Mouse (Mus musculus) liver, embryonic 13.5 days (tissue): Measurements from ENCODE around the gene Eif3i. TPM values are rescaled to one million over a fixed set of nuclear protein-coding genes. Genes with fewer than 3 reads are reported as not detected.

Source experiments
- ATAC-seq: fragments of 200-750 bp; cut with Nextera tagmentation; 2 replicates; pipeline ENCODE4 v1.8.0; 2017; ENCODE audit warnings: low read depth, mild to moderate bottlenecking, moderate number of reproducible peaks, moderate library complexity
- DNase-seq: peaks from one replicate; pipeline ENCODE4 v3.0.0; 2022
- H3K27ac ChIP-seq: fragments of 300-500 bp; sonication (generic); 2 replicates; pipeline ENCODE4 v1.5.1; 2015; ENCODE audit warnings: moderate library complexity, mild to moderate bottlenecking, inconsistent platforms
- H3K27me3 ChIP-seq: fragments of 300-500 bp; sonication (generic); 2 replicates; pipeline ENCODE4 v1.6.1; 2015; ENCODE audit warnings: mild to moderate bottlenecking, inconsistent platforms
- H3K36me3 ChIP-seq: fragments of 300-500 bp; sonication (generic); 2 replicates; pipeline ENCODE4 v1.6.1; 2015; ENCODE audit warnings: mild to moderate bottlenecking, inconsistent platforms
- H3K4me1 ChIP-seq: fragments of 300-500 bp; sonication (generic); replicated peaks from 2 replicates; pipeline ENCODE4 v1.6.1; 2015; ENCODE audit warnings: inconsistent platforms
- H3K4me2 ChIP-seq: fragments of 300-500 bp; sonication (generic); 2 replicates; pipeline ENCODE4 v1.6.1; 2015; ENCODE audit warnings: inconsistent platforms, mild to moderate bottlenecking, moderate library complexity
- H3K4me3 ChIP-seq: fragments of 300-500 bp; sonication (generic); replicated peaks from 2 replicates; pipeline ENCODE4 v1.5.1; 2015; ENCODE audit warnings: mild to moderate bottlenecking, inconsistent platforms
- H3K9ac ChIP-seq: fragments of 300-500 bp; sonication (generic); 2 replicates; pipeline ENCODE4 v1.6.1; 2015; ENCODE audit warnings: mild to moderate bottlenecking, inconsistent platforms
- H3K9me3 ChIP-seq: fragments of 300-500 bp; sonication (generic); replicated peaks from 2 replicates; pipeline ENCODE4 v1.6.1; 2016; ENCODE audit warnings: inconsistent platforms
- WGBS: fragments of 180-500 bp; shearing (Covaris S2); methylation state at CpG from one replicate; pipeline ENCODE4 v1.1.7; 2015; ENCODE audit not compliant: insufficient replicate concordance; 5-methylcytosine and 5-hydroxymethylcytosine counted together
- polyA plus RNA-seq: library from polyadenylated mRNA; unstranded; fragments of >200 nt; fragmentation: Nextera tagmentation; extraction: Ambion mirVana; gene quantifications from 2 replicates; pipeline ENCODE4 v1.2.1, GENCODE M21; 2015

Gene Eif3i
- polyA plus RNA-seq, 1 experiment from 2014 or later: 222 TPM

DNA sequence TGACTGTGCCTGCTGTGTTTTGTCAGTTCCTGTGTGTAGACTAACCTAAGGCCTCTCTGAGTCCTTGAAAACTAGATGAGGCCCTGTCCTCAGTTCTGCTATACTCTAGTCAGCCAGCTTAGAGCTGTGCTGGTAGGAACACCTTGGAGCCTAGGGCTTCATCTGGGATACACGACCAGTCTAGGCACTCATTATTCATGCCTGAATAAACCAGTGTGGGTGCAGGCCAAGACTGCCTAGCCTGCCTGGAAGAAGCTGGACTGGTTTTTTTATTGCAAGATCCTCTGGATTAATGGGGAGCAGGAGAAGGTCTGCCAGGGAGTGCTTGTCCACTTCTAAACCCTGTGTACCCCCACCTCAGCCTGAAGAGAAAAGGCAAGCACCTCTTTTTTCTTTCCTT is 13.5 kb downstream of the Eif3i start:
- Histone ChIP-seq H3K4me2 (no peak overlapping the region), H3K4me3 (no peak overlapping the region), H3K27me3 (no peaks in the 10 kb centered on the region), H3K9ac (no peak overlapping the region), H3K4me1 (peaks cover 56% of the 10 kb centered on the region), H3K27ac (peak overlapping the region; percentile 86), H3K36me3 (peaks cover 17% of the 10 kb centered on the region), H3K9me3 (no peaks in the 10 kb centered on the region)
- DNase-seq (no peak), ATAC-seq (no peak)
- WGBS: 63% methylated on average over 1 of the region's 1 CpGs

DNA sequence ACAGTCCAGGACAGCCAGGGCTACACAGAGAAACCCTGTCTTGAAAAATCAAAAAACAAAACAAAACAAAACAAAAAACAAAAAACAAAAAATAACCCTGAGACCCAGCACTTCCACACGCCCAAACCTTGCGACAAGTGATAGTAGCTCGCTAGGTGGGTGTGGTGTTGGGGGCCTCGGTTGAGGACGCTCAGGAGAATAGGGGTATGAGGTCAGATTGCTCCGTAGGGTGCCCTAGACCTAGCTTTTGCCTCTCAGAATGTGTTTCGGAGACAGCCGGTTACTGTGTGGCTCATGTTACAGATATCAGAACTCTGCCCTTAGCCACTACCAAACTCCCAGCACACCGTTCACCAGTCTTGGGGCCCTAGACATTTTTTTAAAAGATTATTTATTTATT is 14.7 kb downstream of the Eif3i start:
- Histone ChIP-seq H3K4me1 (peaks cover 54% of the 10 kb centered on the region), H3K27ac (peak overlapping the region; percentile 87), H3K4me3 (peak overlapping the region; percentile 64), H3K9me3 (no peaks in the 10 kb centered on the region), H3K27me3 (no peaks in the 10 kb centered on the region), H3K36me3 (peaks cover 5% of the 10 kb centered on the region), H3K9ac (peak overlapping the region; percentile 68), H3K4me2 (peak overlapping the region; percentile 84)
- peak; percentile 71 for ATAC-seq
- WGBS: 27% methylated on average over 9 of the region's 9 CpGs
- DNase-seq: no peak

GRCm38 (mm10) chr4:129584884-129585608 is 15.4 kb downstream of the Eif3i start:
- no peaks in the 10 kb centered on the region for H3K9me3 ChIP-seq
- WGBS: 2% methylated on average over 36 of the region's 36 CpGs
- peaks cover 52% of the 10 kb centered on the region for H3K4me1 ChIP-seq
- ATAC-seq (peak; percentile 68), DNase-seq (peak; percentile 70)
- peak overlapping the region; percentile 64 for H3K4me3 ChIP-seq
- peak overlapping the region; percentile 84 for H3K4me2 ChIP-seq
- peak overlapping the region; percentile 68 for H3K9ac ChIP-seq
- no peaks in the 10 kb centered on the region for H3K27me3 ChIP-seq
- H3K27ac ChIP-seq: peak overlapping the region; percentile 87
- H3K36me3 ChIP-seq: no peaks in the 10 kb centered on the region; the same call in 1 of the 2 replicates

DNA sequence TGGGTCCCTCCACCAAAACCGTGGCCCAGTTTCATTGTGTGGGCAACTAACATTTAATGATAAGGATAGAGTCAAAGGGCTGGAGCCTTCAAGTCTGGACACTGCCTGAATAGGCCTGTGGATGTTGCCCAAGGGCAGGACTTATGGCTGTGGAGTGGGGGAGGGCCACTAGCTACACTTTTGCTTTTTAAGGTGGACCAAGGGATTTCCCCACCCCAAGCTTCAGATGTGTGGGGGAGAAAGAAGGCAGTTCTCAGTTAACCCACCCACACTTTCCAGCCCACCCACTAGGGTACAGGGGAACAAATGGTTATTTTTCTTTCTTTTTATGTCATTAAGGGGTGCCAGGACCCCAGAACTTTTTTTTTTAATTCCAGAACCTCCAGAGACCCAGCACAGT is 16.1 kb downstream of the Eif3i start:
- ATAC-seq (no peak), DNase-seq (no peak)
- H3K36me3 ChIP-seq: no peaks in the 10 kb centered on the region
- H3K27ac ChIP-seq: peak overlapping the region; percentile 87; the same call in 1 of the 2 replicates
- 50% methylated on average over 1 of the region's 1 CpGs for WGBS
- H3K4me1 ChIP-seq: peaks cover 45% of the 10 kb centered on the region
- H3K9me3 ChIP-seq: no peaks in the 10 kb centered on the region
- peak overlapping the region; percentile 68 for H3K9ac ChIP-seq
- H3K4me3 ChIP-seq: peak overlapping the region; percentile 64
- H3K4me2 ChIP-seq: peak overlapping the region; percentile 84
- H3K27me3 ChIP-seq: no peaks in the 10 kb centered on the region

DNA sequence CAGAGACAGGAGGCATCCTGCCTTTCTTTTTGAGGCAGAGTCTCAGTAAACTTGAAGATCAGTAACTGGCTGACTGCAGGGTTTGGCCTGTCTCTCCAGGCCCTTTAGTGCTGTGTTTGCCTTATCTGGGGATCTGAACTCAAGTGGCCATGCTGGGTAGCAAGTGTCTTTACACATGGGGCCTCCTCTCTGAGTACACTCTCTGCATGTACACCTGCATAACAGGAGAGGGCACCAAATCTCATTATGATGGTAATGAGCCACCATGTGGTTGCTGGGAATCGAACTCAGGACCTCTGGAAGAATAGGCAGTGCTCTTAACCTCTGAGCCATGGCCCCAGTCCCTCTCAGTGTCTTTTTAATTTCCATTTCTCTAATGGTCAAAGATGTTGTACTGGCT is 18.2 kb downstream of the Eif3i start:
- H3K4me2 ChIP-seq: no peak overlapping the region
- peaks cover 27% of the 10 kb centered on the region for H3K4me1 ChIP-seq
- no peaks in the 10 kb centered on the region for H3K9me3 ChIP-seq
- H3K9ac ChIP-seq: no peak overlapping the region
- DNase-seq (no peak), ATAC-seq (no peak)
- no peak overlapping the region for H3K27ac ChIP-seq
- H3K36me3 ChIP-seq: no peaks in the 10 kb centered on the region
- H3K27me3 ChIP-seq: 0 out of 2 replicates have a peak, but pooled peaks cover 10% of the 10 kb centered on the region
- H3K4me3 ChIP-seq: no peak overlapping the region
- 72% methylated on average over 1 of the region's 1 CpGs for WGBS

- Histone ChIP-seq H3K4me1 (peaks cover 19% of the 10 kb centered on the region), H3K4me2 (no peak overlapping the region), H3K9ac (no peak overlapping the region), H3K27me3 (peaks cover 21% of the 10 kb centered on the region; the same call in 1 of the 2 replicates), H3K9me3 (no peaks in the 10 kb centered on the region), H3K4me3 (no peak overlapping the region), H3K36me3 (no peaks in the 10 kb centered on the region), H3K27ac (no peak overlapping the region)
- 54% methylated on average over 6 of the region's 7 CpGs for WGBS
- DNase-seq: no peak
- ATAC-seq: no peak
Measured at GRCm38 (mm10) chr4:129580347-129580746, 20.1 kb downstream of the Eif3i start.

DNA sequence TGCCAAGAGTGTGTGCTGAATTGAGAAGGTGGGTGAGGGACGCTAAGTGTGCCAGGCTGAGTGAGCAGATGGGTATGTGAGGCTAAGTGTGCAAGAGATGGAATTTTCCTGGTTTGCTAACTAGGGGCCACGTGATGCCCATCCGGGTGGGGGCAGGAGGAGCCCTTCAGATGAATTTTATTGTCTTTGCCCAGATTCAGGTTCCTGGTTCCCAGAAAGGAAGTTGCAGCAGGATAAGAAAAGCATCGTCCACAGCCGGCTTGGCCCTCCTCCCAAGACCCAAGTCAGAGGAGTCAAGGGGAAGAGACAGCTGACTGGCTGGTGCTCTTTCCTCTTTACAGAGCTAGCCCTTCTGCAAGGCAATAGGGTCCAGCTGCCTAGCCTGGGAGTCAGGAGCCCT is 22.0 kb downstream of the Eif3i start, which contains the start of gene Fam167b:
Fam167b (minus strand) TSS at position 84 of the 400 bp plus-strand sequence.
- no peaks in the 10 kb centered on the region for H3K36me3 ChIP-seq
- H3K27ac ChIP-seq: no peak within 1 kb of the TSS
- H3K9ac ChIP-seq: no peak within 1 kb of the TSS
- ATAC-seq (no peak), DNase-seq (no peak)
- no peaks in the 10 kb centered on the region for H3K9me3 ChIP-seq
- 62% methylated on average over 5 of the region's 5 CpGs for WGBS
- H3K4me1 ChIP-seq: peaks cover 9% of the 10 kb centered on the region
- peaks cover 23% of the 10 kb centered on the region; the same call in 1 of the 2 replicates for H3K27me3 ChIP-seq
- peak within 1 kb of the TSS; percentile 16 for H3K4me3 ChIP-seq
- peak within 1 kb of the TSS; percentile 26; the same call in 1 of the 2 replicates for H3K4me2 ChIP-seq

DNA sequence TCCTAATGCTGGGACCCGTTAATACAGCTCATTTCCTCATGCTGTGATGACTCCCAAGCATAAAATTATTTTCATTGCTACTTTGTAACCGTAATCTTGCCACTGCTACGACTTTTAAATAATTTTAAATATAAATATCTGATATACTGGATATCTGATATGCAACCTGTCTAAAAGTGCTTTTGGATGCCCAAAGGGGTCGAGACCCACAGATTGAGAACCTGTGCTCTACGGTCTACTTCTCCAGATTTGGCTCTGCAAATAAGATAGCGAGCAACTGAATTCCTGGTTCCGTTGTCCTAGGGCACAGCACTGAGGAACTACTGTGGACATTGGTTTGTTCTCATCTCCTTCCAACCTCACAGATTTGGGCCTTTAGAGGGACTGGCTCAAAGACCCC is 22.8 kb downstream of the Eif3i start:
- Histone ChIP-seq H3K36me3 (no peaks in the 10 kb centered on the region), H3K4me3 (peak overlapping the region; percentile 16), H3K4me1 (peaks cover 9% of the 10 kb centered on the region), H3K4me2 (no peak overlapping the region), H3K9me3 (no peaks in the 10 kb centered on the region), H3K9ac (no peak overlapping the region), H3K27me3 (peaks cover 30% of the 10 kb centered on the region; the same call in 1 of the 2 replicates), H3K27ac (no peak overlapping the region)
- WGBS: 67% methylated on average over 7 of the region's 7 CpGs
- DNase-seq (no peak), ATAC-seq (no peak)

DNA sequence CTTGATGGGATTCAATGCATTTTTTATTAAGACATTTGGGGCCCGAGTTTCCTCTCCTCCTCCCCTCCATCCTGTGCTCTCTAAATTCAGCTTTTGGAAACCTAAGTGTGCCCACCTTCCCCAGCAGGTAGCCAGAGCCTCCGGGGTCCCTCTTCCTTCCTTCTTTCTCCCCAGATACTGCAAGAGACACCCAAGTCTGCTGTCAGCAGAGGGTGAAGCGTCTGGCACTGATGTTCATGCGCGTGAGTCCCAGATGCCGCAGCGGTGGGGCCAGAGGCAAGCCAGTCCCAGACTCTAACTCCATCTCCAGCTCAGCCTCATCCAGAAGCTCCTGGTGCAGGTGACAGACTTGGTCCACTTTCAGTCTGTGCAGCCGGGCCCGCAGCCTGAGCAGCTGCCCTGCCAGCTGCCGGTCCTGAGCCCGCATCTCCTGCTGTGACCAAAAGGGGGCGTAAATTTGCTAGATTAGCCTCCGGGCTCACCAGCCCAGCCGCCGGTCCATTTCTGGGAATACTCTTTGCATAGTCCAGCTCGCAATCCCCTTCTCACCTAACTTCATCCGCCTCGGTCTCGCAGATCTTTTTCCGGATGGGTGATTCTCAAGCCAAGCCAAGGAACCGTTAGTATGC is 23.5 kb downstream of the Eif3i start:
- Histone ChIP-seq H3K27ac (no peak overlapping the region; the same call in 1 of the 2 replicates), H3K4me3 (no peak overlapping the region), H3K9me3 (no peaks in the 10 kb centered on the region), H3K4me2 (peak overlapping the region; percentile 26; the same call in 1 of the 2 replicates), H3K9ac (0 out of 2 replicates have a peak overlapping the region, but pooled peaks have one; percentile 37), H3K36me3 (no peaks in the 10 kb centered on the region), H3K27me3 (peaks cover 30% of the 10 kb centered on the region; the same call in 1 of the 2 replicates), H3K4me1 (peaks cover 9% of the 10 kb centered on the region)
- 35% methylated on average over 21 of the region's 21 CpGs for WGBS
- ATAC-seq (no peak), DNase-seq (peak; percentile 50)

- Histone ChIP-seq H3K4me1 (peaks cover 9% of the 10 kb centered on the region), H3K27me3 (peaks cover 30% of the 10 kb centered on the region; the same call in 1 of the 2 replicates), H3K36me3 (no peaks in the 10 kb centered on the region), H3K4me3 (no peak overlapping the region), H3K9me3 (no peaks in the 10 kb centered on the region), H3K4me2 (no peak overlapping the region), H3K9ac (no peak overlapping the region), H3K27ac (no peak overlapping the region)
- 27% methylated on average over 7 of the region's 8 CpGs for WGBS
- DNase-seq (no peak), ATAC-seq (no peak)
Measured at GRCm38 (mm10) chr4:129575171-129575844, 25.1 kb downstream of the Eif3i start.

DNA sequence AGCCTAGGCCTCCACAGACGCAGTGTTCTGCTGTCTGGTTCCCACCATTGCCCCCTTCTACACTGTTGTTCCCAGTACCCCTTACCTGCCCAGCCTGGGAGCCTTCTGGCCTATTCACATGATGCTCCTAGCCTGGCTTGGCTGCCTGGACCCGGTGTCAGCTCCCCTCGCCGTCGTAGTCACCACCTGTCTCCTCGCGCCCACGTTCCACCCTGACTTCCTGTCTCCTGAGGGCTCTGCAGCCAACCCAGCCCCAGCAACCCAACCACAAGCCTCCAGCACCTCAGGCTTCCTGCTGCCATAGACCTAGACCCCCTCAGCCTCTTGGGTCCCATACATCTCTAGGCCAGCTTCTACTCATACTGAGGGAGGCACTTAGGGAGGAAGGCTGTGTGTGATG is 27.0 kb downstream of the Eif3i start, which contains the start of gene Lck:
Lck (minus strand) TSS at position 212 of the 400 bp plus-strand sequence.
- ATAC-seq (no peak), DNase-seq (no peak)
- peaks cover 9% of the 10 kb centered on the region for H3K4me1 ChIP-seq
- no peak within 1 kb of the TSS for H3K4me3 ChIP-seq
- peak within 1 kb of the TSS; percentile 23; the same call in 1 of the 2 replicates for H3K27ac ChIP-seq
- no peak within 1 kb of the TSS for H3K9ac ChIP-seq
- H3K27me3 ChIP-seq: peaks cover 27% of the 10 kb centered on the region; the same call in 1 of the 2 replicates
- no peaks in the 10 kb centered on the region for H3K36me3 ChIP-seq
- no peak within 1 kb of the TSS for H3K4me2 ChIP-seq
- no peaks in the 10 kb centered on the region for H3K9me3 ChIP-seq
- WGBS: 46% methylated on average over 8 of the region's 8 CpGs
